ENCODE assay signal across 23 mouse cellular contexts in the genomic region with DNA sequence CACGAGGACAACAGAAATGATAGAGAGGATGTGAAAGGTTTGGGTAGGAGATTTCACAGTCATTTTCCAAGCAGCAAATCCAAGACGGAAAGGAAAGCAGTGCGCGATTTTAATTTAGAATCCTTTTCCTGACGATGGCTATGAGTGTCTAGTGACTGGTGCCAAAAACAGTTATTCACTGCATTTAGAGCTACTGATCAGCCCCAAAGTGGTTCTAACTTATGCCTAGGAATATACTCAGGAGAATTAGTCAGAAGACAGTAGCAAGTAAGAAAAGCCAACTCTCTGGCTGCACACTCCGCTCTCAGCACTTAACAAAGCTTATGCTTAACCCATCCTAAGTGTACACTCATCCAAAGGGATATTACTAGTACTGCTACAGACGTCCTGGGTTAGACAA.
A peak's percentile ranks its signal among the peaks of the same experiment; 100 is the strongest.
DNase-seq lines count a peak whose midpoint lies in the region; ATAC-seq and TF ChIP-seq lines count a peak whose summit lies in the region.
"Had no signal": no experiment of that assay in that cellular context is flagged by ENCODE, and none has a peak within 500 bp of the region (broad histone marks: within the 10 kb centered on the region; RNA-seq: fewer than 3 reads in every experiment).

No protein-coding gene starts in this region.

- peaks cover 7% of the 10 kb centered on the region for H3K4me1 ChIP-seq in forebrain, embryonic 16.5 days (replicated peaks; ENCODE audit: control insufficient read depth, insufficient read depth, low read length)
- H3K4me1 ChIP-seq in forebrain, embryonic 15.5 days, result 0 out of 2 replicates have a peak, but pooled peaks cover 3% of the 10 kb centered on the region
- peaks cover 4% of the 10 kb centered on the region; the same call in 1 of the 2 replicates for H3K4me1 ChIP-seq in neural tube, embryonic 15.5 days
- H3K4me1 ChIP-seq in cerebellum, adult 2 months (ENCODE audit: control insufficient read depth, insufficient read depth, low read length), result peaks cover 21% of the 10 kb centered on the region
- H3K4me1 ChIP-seq: embryonic facial prominence, embryonic 10.5 days had no signal

- 0 out of 2 replicates have a peak overlapping the region, but pooled peaks have one; percentile 2 for H3K27ac ChIP-seq in forebrain, embryonic 16.5 days (ENCODE audit: low read length)
- H3K27ac ChIP-seq in forebrain, embryonic 15.5 days (replicated peaks), result no peak overlapping the region
- H3K27ac ChIP-seq in layer of hippocampus, adult 2 months, result peak overlapping the region; percentile 3; the same call in 1 of the 2 replicates
- no peak overlapping the region for H3K27ac ChIP-seq in neural tube, embryonic 15.5 days (replicated peaks)
- no peak overlapping the region for H3K27ac ChIP-seq in cerebellum, adult 2 months (ENCODE audit: insufficient read depth, low read length)
- H3K27ac ChIP-seq: embryonic facial prominence, embryonic 10.5 days; heart, embryonic 13.5 days; hindbrain, embryonic 12.5 days; hindbrain, postnatal 0 days had no signal

- H3K9ac ChIP-seq in forebrain, embryonic 16.5 days (replicated peaks; ENCODE audit: low read depth, low read length), result no peak overlapping the region
- H3K9ac ChIP-seq in forebrain, embryonic 15.5 days (replicated peaks), result no peak overlapping the region
- H3K9ac ChIP-seq in neural tube, embryonic 15.5 days (replicated peaks), result no peak overlapping the region
- H3K9ac ChIP-seq: heart, embryonic 13.5 days; hindbrain, embryonic 12.5 days had no signal

- H3K4me3 ChIP-seq in forebrain, embryonic 16.5 days (replicated peaks; ENCODE audit: low read length), result no peak overlapping the region
- H3K4me3 ChIP-seq in forebrain, embryonic 15.5 days, result no peak overlapping the region
- H3K4me3 ChIP-seq in layer of hippocampus, adult 2 months, result no peak overlapping the region
- H3K4me3 ChIP-seq in neural tube, embryonic 15.5 days (replicated peaks), result no peak overlapping the region
- no peak overlapping the region for H3K4me3 ChIP-seq in cerebellum, adult 2 months (replicated peaks; ENCODE audit: insufficient read depth, low read depth, low read length)
- H3K4me3 ChIP-seq: embryonic facial prominence, embryonic 10.5 days; heart, embryonic 13.5 days; hindbrain, embryonic 12.5 days had no signal

- no peak for TF ChIP-seq CTCF in layer of hippocampus, adult 2 months (conservative IDR thresholded peaks at IDR 0.05)
- TF ChIP-seq CTCF in cerebellum, adult 2 months (IDR thresholded peaks at IDR 0.05; ENCODE audit: borderline replicate concordance, insufficient read depth, low read depth, low read length), result no peak

- H3K9me3 ChIP-seq in forebrain, embryonic 16.5 days (ENCODE audit: control insufficient read depth, low read length), result no peaks in the 10 kb centered on the region
- no peaks in the 10 kb centered on the region for H3K9me3 ChIP-seq in forebrain, embryonic 15.5 days
- no peaks in the 10 kb centered on the region for H3K9me3 ChIP-seq in neural tube, embryonic 15.5 days (replicated peaks)
- H3K9me3 ChIP-seq: embryonic facial prominence, embryonic 10.5 days; G1E; heart, embryonic 13.5 days; hindbrain, embryonic 12.5 days had no signal

- WGBS in forebrain, embryonic 16.5 days, result 70% methylated on average over 7 of the region's 7 CpGs
- WGBS in forebrain, embryonic 15.5 days, result 76% methylated on average over 7 of the region's 7 CpGs
- 59% methylated on average over 7 of the region's 7 CpGs for WGBS in neural tube, embryonic 15.5 days
- WGBS in cerebellum, adult 2 months, result 31% methylated on average over 7 of the region's 7 CpGs

- H3K27me3 ChIP-seq in forebrain, embryonic 16.5 days (replicated peaks; ENCODE audit: control insufficient read depth, insufficient read depth, low read length), result no peaks in the 10 kb centered on the region
- H3K27me3 ChIP-seq in forebrain, embryonic 15.5 days, result no peaks in the 10 kb centered on the region
- H3K27me3 ChIP-seq in neural tube, embryonic 15.5 days (replicated peaks), result no peaks in the 10 kb centered on the region
- no peaks in the 10 kb centered on the region for H3K27me3 ChIP-seq in cerebellum, adult 2 months (ENCODE audit: control insufficient read depth, insufficient read depth, low read length)
- H3K27me3 ChIP-seq: heart, embryonic 13.5 days; hindbrain, embryonic 12.5 days had no signal

- no peak for ATAC-seq in forebrain, embryonic 16.5 days
- no peak for ATAC-seq in forebrain, embryonic 15.5 days (replicated peaks)
- ATAC-seq in neural tube, embryonic 15.5 days (ENCODE audit: low FRiP score), result 0 out of 2 replicates have a peak, but pooled peaks have one; percentile 25
- ATAC-seq: CD4-positive, CD25-positive, alpha-beta regulatory T cell, adult 4 months; forebrain, embryonic 14.5 days; hindbrain, postnatal 0 days had no signal

- H3K36me3 ChIP-seq in forebrain, embryonic 16.5 days (ENCODE audit: control insufficient read depth, insufficient read depth), result no peaks in the 10 kb centered on the region
- no peaks in the 10 kb centered on the region for H3K36me3 ChIP-seq in forebrain, embryonic 15.5 days
- no peaks in the 10 kb centered on the region for H3K36me3 ChIP-seq in neural tube, embryonic 15.5 days
- H3K36me3 ChIP-seq: embryonic facial prominence, embryonic 10.5 days; G1E; heart, embryonic 13.5 days; hindbrain, embryonic 12.5 days had no signal

- no peak for TF ChIP-seq POLR2A in cerebellum, adult 2 months (IDR thresholded peaks at IDR 0.05; ENCODE audit: borderline replicate concordance, insufficient read depth, low read length)

- no peak overlapping the region for H3K4me2 ChIP-seq in forebrain, embryonic 16.5 days (ENCODE audit: low read length)
- no peak overlapping the region for H3K4me2 ChIP-seq in forebrain, embryonic 15.5 days (replicated peaks)
- H3K4me2 ChIP-seq in neural tube, embryonic 15.5 days, result no peak overlapping the region
- H3K4me2 ChIP-seq: heart, embryonic 13.5 days; hindbrain, embryonic 12.5 days had no signal

- DNase-seq in layer of hippocampus, adult 2 months (ENCODE audit: low spot score in 2 of 2), result peak in 1 of 2 experiments; percentile 49
- no peak for DNase-seq in layer of hippocampus, adult 18-20 months (ENCODE audit: low spot score in 2 of 2)
- DNase-seq in neural tube, embryonic 10.5 days (ENCODE audit: extremely low spot score, low spot score), result no peak
- no peak for DNase-seq in cerebellum, adult 2 months
- DNase-seq: adrenal gland, adult 8-10 months; adrenal gland, postnatal 36 days; B cell, adult 2 months; cerebellum, adult 11 months; cerebellum, adult 9-10 months; cerebellum, postnatal 25 days; gastrocnemius, postnatal 36 days; heart, adult 11 months; heart, postnatal 36 days had no signal

Comparison
In these comparisons a context has a peak if more than half of its experiments do, and no peak if none do; other contexts are left out.
1. H3K27ac ChIP-seq: peak in forebrain, embryonic 16.5 days (single experiment) and layer of hippocampus, adult 2 months (single experiment); none in forebrain, embryonic 15.5 days (single experiment), neural tube, embryonic 15.5 days (single experiment) and cerebellum, adult 2 months (single experiment).